Mouse (Mus musculus) 3134 (cell line): ENCODE measurements around the gene Eif5a.
"Not testable (repeated sequence)": the region's sequence is repeated elsewhere in the genome, so short reads cannot be mapped to it uniquely, and the experiment has no call there.

Experiments used
- DNase-seq: peaks from one replicate; pipeline ENCODE4 v3.0.0-alpha.2; 2011; ENCODE audit warnings: low spot score; ENCODE audit not compliant: insufficient read length; ENCODE audit errors: extremely low read depth

The Eif5a gene

DNA sequence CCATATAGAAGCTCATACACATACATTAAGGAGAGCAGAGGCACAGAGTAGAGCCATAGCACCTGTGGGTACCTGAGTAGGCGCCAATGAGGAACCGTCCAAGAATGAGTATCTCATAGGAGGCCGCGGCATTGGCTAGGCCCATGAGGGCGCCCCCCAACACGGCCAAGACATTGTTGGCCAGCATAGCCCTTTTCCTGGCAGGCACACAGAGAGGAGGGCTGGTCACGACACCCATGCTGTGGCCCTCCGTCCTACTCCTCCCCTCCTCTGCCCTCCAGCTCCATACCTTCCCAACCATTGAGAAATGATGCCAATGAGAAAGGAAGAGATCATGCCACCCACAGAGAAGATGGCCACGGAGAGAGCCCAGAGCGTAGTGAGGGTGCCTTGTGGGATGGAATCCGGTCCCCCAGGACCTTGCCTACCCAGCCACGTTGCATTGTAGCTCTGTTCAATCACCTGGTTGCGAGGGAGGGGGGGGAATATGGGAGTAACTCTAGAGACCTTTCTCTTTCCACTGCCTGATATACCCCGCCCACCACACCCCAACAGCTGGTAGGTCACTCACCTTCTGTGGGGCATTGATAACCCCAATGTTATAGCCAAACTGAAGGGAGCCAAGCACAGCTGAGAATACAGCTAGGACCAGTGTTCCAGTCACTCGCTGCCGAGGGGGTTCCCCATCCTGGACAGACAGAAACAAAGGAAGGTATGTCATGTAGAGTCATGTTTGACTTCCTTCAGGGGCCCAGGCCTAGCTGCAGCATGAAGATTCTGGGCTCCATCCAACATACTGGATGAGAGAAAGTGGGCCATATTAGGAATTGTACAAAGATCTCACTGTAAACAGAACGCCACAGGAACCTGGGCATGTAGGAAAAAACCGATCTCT, 24.5 kb upstream of the Eif5a start:
- DNase-seq, result no peak

DNA sequence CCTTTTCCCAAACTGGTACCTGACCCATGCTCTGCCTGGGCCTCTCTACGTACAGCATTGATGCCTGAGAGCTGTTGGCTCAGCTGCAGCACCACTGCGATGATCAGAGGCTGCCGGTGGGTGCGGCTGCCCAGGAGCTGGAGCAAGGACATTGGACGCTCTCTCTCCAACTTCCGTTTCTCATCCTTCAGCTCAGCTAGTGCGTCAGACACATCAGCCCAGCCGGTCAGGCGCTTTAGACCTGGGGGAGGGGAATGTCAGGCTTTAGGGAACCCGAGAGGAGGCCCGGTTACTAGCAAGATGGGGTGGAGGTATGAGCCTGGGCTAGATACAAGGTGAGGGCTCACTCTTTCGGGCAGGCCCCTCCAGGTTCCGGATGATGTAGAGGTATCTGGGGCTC, 23.5 kb upstream of the Eif5a start:
- no peak for DNase-seq

DNA sequence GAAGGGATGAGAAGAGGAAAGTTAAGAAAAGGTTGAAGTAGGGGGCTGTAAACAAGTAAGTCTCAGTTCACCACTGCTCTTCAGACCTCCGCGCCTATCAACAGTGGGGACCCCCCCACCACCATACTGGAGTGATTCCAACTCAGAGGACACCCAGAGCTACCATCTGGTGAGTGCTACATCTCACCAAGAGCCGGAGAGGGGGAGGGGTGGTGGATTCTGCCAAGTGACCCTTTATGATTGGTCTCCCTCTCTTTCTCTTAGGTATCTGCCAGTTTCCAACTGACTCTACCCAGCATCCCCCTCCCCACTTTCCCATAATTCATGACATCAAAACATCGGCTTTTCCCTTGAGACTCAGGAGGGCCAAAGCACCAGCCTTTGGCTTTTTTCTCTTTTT, 19.2 kb upstream of the Eif5a start:
- no peak for DNase-seq

DNA sequence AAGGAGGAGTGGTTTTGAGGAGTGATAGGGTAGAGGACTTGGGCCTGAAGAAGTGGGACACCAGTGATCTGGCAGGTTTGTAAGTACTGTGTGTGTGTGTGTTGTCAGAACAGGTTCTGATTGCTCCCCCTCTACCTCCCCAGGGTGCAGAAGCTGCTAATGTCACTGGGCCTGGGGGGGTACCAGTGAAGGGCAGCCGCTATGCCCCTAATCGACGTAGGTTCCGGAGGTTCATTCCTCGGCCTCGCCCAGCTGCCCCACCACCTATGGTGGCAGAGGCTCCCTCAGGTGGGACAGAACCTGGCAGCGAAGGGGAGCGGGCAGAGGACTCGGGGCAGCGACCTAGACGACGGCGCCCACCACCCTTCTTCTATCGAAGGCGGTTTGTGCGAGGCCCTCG, 18.0 kb upstream of the Eif5a start:
- no peak for DNase-seq

DNA sequence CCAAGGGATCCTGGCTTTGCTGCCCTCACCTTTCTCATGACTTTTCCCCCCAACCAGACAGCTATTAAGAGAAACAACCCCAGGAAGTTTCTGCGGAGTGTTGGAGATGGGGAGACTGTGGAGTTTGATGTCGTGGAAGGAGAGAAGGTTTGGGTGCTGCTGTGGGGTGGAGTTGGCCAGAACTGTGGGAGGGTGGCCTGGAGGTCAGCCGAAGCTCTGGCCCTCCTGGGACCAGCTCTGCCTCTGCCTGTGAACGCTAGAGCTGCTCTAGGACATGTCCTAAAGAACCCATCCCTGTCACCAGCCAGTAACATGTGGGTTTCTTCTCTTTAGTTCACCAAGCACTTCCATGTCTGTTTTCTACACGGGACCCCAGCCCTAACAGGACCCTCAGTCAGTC, 17.4 kb upstream of the Eif5a start:
- DNase-seq, result no peak

DNA sequence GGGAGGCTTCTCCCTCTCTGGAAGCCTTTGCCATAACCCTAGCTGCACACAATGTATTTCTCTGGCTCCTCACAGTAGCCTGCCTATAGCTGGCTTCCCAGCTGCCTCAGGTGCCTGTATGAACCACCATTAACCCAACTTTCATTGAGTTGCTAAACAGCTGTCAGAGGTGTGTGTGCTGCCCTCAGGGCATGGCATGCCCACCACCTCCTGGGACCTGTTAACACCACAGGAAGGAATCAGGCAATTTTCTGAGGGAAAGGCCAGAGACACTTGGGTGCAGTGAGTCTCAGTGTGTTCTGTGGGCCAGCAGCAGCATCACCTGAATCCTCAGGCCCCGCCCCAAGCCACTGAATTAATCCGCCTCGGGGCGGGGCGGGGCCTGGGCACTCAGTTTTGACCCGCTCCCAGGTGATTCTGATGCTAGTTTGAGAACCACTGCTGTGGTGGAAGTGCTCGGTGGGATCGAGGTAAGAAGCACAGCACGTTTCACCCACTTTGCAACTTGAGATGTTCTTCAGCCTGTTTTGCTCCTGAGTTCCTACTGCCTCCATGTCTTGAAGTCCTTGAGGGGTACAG, 16.7 kb upstream of the Eif5a start:
- no peak for DNase-seq

DNA sequence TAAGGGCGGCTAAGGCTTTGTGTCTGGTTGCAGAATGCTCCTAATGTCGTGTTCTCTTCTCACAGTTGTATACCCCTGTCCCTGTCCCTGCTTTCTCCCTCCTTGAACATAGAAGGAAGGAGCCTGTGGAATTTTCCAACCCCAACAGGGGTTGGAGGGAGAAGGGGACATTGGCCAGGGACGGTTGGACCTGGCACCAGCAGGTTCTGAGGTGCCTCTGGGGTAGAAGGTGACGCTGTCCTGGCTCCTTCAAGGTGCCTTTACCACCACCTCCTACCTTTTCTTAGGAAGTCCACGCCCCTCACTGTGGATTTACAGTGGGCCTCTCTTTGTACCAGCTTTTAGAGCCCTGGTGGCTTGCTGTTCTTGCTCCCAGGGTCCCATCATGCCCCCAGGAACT, 16.1 kb upstream of the Eif5a start:
- no peak for DNase-seq

DNA sequence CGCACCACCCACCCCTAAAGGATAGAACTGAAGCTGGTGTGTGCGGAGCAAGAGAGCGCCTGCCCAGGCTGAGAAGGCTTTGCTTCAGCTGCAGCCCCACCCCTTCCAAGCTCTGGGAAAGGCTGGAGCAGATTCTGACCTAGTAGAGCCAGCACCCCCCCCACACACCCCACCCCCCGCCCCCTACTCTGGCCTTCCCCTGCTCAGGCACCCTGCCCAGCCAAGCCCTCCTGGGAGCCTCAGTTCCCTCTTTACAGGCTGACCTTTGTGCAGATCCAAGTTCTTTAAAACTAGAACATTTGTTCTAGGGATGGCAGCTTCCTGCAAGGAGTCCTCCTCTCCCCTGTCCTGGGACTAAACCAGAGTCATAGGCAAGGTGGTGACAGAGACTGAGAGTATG, 15.6 kb upstream of the Eif5a start:
- DNase-seq, result no peak

DNA sequence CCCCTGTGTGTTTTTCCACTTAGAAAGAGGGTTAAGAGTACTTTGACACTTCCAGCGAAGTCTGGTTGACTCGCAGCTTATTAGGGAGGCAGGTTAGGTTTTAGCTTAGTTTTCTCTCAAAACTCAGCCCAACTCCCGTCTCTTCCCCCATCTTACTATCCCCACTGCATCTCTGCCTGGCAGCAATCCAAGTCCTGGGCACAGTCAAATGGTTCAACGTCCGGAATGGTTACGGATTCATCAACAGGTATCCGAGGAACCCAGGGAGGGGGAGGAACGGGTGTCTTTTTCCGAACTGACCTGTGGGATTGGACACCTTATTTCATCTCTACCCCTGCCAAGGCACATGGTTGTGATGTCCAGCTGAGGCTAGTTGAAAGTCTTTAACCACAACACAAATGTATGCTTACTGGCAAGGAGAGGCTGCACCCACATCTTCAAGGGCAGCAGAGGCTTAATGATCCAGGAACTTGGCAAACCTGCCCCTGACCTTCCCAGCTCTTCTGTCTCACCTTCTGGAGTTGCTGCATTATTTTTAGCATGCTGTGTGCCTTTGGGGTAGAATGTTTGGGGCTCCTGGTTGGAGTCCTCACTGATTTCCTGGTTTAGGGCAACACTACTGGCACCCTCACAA, 15.1 kb upstream of the Eif5a start:
- no peak for DNase-seq

DNA sequence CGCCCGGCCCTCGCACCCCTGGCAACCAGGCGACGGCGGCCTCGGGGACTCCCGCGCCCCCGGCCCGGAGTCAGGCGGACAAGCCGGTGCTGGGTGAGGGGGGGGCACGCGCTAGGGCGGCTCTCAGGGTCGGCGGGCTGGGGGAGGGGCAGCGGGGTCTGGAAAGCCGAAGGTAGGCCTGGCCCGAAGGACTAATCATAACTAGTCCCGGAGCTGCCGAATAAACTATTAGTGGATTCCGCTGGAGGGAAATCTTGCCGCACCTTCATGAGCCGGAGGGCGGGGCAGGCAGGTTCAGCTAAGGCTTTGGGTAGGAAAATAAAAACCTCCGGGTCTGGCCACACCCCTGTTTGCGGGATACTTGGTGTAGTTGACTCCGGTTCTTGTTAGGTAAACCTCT, 14.4 kb upstream of the Eif5a start:
- DNase-seq, result no peak

DNA sequence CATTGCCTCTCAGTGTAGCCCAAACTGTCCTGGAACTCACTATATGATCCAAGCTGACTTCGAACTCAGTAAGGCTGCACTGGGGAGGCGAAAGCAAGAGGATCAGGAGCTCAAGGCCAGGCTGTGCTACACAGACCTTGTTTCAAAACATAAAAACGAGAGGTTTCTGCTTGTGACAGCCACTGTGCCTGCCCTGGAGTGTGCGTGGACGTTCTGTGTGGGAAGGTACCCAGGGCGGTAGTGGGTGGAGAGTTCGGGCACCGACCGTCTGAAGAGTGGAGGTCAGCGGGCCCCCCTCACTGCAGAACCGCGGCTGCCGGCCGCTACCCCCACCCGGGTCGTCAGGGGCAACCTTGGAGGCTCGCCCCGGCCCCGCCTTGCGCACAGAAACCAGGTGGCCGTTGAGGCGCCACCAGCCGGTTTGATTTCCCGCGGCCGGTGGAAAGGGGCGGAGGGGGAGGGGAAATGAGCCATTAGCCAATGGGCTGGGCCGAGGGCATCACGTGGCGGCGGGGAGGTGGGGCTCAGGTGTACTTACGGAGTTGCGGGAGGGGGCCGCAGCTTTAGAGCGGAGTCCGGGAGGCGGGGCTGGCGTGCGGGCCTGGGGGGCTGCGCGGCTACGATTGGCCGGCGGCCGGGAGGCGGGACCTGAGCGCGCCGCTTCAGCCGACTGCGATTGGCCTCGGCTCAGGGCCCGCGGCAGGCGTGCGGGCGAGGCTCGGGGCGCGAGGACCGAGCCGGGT, 13.6 kb upstream of the Eif5a start, which contains the start of gene Ybx2:
Gene Ybx2 (plus strand): TSS at position 660 of the 743 bp plus-strand sequence.
- no peak for DNase-seq

DNA sequence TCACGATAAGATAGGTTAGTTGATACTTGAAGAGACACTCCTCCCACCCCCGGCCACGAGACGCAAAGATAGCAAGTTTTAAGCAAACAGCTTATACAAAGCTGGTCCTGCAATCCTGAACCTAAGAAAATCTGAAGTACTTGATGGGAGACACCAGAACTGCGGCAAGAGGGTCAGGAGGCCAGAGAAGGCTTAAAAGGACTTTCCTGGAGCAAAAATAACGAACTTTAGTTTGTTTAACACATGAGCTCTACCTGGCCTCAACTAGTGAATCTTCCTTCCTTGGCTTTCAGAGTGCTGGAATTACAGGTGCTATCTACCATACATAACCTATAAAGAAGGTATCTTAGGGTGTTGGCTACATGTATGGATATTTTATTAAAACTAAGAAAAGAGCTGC, 12.9 kb upstream of the Eif5a start:
- DNase-seq, result no peak

DNA sequence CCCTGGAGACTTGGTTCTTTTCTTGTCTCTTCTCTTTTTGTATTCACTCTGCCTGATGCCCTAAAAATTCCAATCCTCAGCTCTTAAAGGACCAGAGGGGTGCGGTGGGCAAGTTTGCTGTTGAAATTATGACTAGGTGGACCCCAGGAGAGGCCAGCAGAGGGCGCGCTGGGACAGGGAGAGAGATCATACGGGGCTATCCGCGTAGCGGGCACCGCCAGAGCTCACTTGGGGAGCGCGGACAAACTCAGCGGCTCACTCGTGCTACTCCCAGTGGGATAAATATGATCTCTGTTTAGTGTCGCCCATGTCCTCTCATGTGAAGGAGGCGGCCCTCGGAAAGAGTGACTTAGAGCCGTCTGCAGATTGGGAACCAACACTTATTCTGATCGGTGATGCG, 12.4 kb upstream of the Eif5a start:
- DNase-seq, result peak; percentile 37

DNA sequence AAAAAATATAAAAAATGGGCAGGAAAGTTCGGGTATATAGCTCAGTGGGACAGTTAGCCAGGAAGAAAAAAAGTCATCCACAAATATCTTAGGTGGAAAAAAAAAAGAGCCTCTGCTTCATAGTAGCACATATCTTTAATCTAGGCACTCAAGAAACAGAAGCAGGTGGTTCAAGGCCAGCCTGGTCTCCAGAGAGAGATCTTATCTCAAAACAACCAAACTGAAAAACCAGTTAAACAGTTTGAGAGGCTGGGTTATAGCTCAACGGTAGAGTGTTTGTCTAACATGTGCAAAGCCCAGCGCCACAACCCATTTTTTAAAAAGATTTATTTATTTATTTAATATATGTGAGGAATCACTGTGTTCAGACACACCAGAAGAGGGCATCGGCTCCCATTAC, 11.3 kb upstream of the Eif5a start:
- DNase-seq, result no peak

DNA sequence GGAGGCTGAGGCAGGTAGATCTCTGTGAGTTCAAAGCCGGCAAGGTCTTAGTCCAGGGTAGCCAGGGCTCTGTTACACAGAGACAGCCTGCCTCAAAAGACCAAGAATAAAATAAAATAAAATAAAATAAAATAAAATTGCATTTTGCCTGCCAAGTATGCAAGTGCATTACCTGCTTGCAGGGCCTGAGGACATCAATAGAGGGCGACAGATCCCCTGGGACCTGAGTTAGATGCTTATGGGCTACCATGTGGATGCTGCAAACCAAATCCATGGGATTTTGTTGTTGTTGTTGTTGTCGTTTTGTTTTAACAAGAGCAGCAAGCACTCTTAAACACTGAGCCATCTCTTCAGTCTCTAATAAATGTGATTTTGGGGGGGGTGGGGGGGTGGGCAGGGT, 10.5 kb upstream of the Eif5a start:
- no peak for DNase-seq

DNA sequence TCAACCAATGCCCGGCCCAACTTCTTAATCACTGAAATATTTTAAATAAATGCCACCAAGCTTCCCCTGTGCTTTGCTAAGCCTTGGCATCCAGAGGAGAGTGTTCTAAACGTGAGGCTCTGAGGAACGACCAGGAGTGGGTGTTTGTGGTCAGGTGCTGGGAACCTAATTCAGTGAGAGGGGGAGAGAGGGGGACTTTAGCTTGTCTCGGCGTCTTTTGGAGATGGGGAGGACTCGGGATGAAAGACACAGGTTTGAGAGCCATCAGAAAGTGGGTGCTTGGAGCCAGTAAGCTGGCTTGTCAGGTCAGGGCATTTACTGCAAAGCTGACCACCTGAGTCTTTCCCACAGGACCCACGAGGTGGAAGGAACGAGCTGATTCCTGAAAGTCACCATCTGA, 10.0 kb upstream of the Eif5a start:
- no peak for DNase-seq

DNA sequence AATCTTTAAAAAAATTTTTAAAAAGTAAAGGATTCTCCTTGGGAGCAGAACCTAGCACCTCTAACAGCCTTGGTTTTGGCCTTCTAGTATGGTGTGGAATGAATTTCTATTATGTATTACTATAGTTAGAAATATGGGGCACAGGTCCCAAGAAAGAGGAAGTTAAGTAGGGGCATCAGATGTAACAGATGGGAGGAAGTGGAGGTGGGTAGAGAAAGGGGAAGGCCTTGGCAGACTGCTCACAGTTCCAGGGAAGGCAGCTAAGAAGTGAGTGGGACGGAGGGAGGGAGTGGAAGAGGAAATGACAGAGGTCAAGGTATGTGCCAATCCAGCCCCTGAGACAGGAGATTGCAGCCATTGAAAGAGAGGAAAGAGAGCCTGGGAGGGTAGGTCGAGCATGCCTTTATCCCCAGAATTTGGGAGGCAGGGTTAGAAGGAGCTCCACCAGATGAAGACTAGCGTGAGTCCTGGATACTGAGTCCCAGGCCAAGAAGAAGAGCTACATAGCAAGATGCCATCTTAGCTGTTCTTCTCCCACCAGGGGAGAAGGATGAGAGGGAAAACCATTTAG, 9.3 kb upstream of the Eif5a start:
- no peak for DNase-seq

DNA sequence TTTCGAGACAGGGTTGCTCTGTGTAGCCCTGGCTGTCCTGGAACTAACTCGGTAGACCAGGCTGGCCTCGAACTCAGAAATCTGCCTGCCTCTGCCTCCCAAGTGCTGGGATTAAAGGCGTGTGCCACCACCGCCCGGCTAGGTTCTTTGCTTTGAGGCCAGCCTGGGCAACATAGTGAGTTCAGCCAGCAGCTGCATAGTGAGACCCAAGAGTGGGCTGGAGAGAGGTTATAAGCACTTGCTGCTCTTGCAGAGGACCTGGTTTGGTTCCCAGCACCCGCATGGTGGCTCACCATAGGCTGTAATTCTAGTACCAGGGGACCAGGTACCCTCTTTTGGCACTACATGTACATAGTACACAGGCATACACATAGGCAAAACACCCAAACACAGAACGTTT, 8.4 kb upstream of the Eif5a start:
- DNase-seq, result not testable (repeated sequence)

DNA sequence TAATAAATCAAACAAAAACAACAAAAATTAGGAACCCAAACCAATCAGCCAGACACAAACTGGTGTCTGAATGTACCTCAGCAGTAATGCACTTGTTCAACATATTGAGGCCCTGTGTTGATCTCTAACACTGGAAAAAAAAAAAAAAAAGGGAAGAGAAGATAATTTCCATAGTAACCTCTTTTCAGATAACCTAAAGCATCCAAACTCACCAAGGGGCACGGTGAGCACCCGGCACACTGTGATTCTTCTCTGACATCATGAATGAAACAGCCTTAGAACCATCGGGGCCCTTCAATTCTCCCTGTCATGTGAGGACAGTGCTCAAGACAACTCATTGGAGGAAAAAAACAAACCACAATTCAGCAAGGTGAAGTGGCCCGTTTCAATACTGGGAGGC, 8.0 kb upstream of the Eif5a start:
- no peak for DNase-seq

DNA sequence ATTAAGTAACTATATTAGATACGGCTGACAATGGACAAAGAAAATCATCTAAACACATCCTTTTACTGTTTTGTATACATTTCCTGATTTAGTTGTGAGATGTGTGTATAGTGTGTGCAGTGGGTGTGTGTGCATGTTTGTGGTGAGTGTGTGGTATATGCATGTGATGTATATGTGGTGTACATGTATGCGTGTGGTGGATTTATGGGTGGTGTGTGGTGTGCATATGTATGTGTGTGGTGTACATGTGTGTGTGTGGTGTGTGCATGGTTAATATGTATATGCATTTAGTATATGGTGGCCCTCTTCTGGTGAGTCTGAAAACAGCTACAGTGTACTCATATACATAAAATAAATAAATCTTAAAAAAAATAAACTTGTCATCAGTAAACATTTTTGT, 5.7 kb upstream of the Eif5a start:
- DNase-seq, result no peak

DNA sequence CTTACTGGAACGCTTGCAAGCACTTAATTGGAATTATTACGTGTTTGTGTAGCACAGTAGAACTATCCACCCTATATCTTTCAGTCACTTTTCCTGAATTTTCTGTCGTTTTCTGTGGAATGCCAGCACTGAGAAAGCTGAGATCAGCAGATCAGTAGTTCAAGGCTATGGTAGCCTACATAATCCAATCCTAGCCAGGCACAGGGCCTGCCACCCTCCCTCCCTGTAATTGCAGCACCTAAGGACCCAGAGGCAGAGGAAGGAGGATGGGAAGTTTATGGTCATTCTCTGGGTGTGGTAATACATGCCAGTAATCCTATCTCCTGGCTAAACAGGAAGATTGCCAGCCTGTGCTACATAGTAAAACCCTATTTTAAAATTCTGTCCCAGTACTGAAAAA, 1.0 kb upstream of the Eif5a start:
- no peak for DNase-seq
